Comparison of ENCODE assay signal across 9 mouse cellular contexts in genomic region chr11:98323933-98324332, GRCm38 (mm10). TPM values are rescaled to one million over a fixed set of nuclear protein-coding genes. Genes with fewer than 3 reads are reported as not detected.
A peak's percentile ranks its signal among the peaks of the same experiment; 100 is the strongest.
DNase-seq lines count a peak whose midpoint lies in the region; ATAC-seq and TF ChIP-seq lines count a peak whose summit lies in the region.
"Had no signal": no experiment of that assay in that cellular context is flagged by ENCODE, and none has a peak within 500 bp of the region (broad histone marks: within the 10 kb centered on the region; RNA-seq: fewer than 3 reads in every experiment).

No protein-coding gene starts in this region.

- ATAC-seq in forebrain, embryonic 12.5 days (ENCODE audit: low FRiP score) = no peak
- ATAC-seq in hindbrain, postnatal 0 days = no peak

- H3K4me2 ChIP-seq in forebrain, embryonic 12.5 days = no peak overlapping the region
- peak overlapping the region; percentile 6; the same call in 1 of the 2 replicates for H3K4me2 ChIP-seq in hindbrain, postnatal 0 days (ENCODE audit: low read depth, low read length)
- H3K4me2 ChIP-seq: embryonic facial prominence, embryonic 15.5 days had no signal

- WGBS in forebrain, embryonic 10.5 days = 1% methylated on average over 9 of the region's 9 CpGs
- 2% methylated on average over 9 of the region's 9 CpGs for WGBS in forebrain, embryonic 12.5 days
- WGBS in hindbrain, postnatal 0 days = 3% methylated on average over 9 of the region's 9 CpGs

- H3K4me1 ChIP-seq in forebrain, embryonic 10.5 days = peaks cover 27% of the 10 kb centered on the region
- H3K4me1 ChIP-seq in forebrain, embryonic 12.5 days = peaks cover 26% of the 10 kb centered on the region
- H3K4me1 ChIP-seq in hindbrain, postnatal 0 days (ENCODE audit: insufficient read depth, low read length) = peaks cover 4% of the 10 kb centered on the region; the same call in 1 of the 2 replicates

- no peak for TF ChIP-seq CTCF in hindbrain, postnatal 0 days (IDR thresholded peaks at IDR 0.05; ENCODE audit: low read depth)

- no peaks in the 10 kb centered on the region for H3K9me3 ChIP-seq in forebrain, embryonic 10.5 days
- no peaks in the 10 kb centered on the region for H3K9me3 ChIP-seq in forebrain, embryonic 12.5 days
- no peaks in the 10 kb centered on the region for H3K9me3 ChIP-seq in hindbrain, postnatal 0 days (ENCODE audit: low read length)
- H3K9me3 ChIP-seq: embryonic facial prominence, embryonic 15.5 days had no signal

- peak; percentile 39 for DNase-seq in forebrain, embryonic 10.5 days (ENCODE audit: extremely low spot score, low spot score)
- peak; percentile 22 for DNase-seq in urinary bladder, postnatal 25 days (ENCODE audit: low spot score)
- DNase-seq in urinary bladder, postnatal 36 days (ENCODE audit: low spot score in 2 of 2) = no peak
- DNase-seq in hindbrain, postnatal 0 days (ENCODE audit: low spot score) = peak; percentile 37
- DNase-seq in c-Kit-positive CD71-positive TER-119-positive erythroid progenitor cells, embryonic 14.5 days (ENCODE audit: low spot score) = no peak
- DNase-seq in spleen, postnatal 4 days (ENCODE audit: low spot score in 2 of 2) = no peak
- no peak for DNase-seq in layer of hippocampus, adult 9-10 months (ENCODE audit: low spot score)

- no peak overlapping the region for H3K9ac ChIP-seq in forebrain, embryonic 12.5 days
- no peak overlapping the region for H3K9ac ChIP-seq in hindbrain, postnatal 0 days (replicated peaks; ENCODE audit: low read length)
- H3K9ac ChIP-seq: embryonic facial prominence, embryonic 15.5 days had no signal

- H3K4me3 ChIP-seq in forebrain, embryonic 10.5 days = no peak overlapping the region
- no peak overlapping the region for H3K4me3 ChIP-seq in forebrain, embryonic 12.5 days (replicated peaks)
- H3K4me3 ChIP-seq in hindbrain, postnatal 0 days (ENCODE audit: low read length) = no peak overlapping the region
- H3K4me3 ChIP-seq: embryonic facial prominence, embryonic 15.5 days had no signal

- H3K27me3 ChIP-seq in forebrain, embryonic 10.5 days (ENCODE audit: poor library complexity, severe bottlenecking) = peaks cover 100% of the 10 kb centered on the region
- peaks cover 98% of the 10 kb centered on the region for H3K27me3 ChIP-seq in forebrain, embryonic 12.5 days
- H3K27me3 ChIP-seq in hindbrain, postnatal 0 days (ENCODE audit: insufficient read depth, low read length) = peaks cover 44% of the 10 kb centered on the region

- H3K36me3 ChIP-seq in forebrain, embryonic 10.5 days (replicated peaks) = no peaks in the 10 kb centered on the region
- no peaks in the 10 kb centered on the region for H3K36me3 ChIP-seq in forebrain, embryonic 12.5 days (replicated peaks)
- H3K36me3 ChIP-seq in hindbrain, postnatal 0 days (ENCODE audit: insufficient read depth, low read length) = no peaks in the 10 kb centered on the region
- H3K36me3 ChIP-seq: embryonic facial prominence, embryonic 15.5 days had no signal

- H3K27ac ChIP-seq in forebrain, embryonic 10.5 days = no peak overlapping the region
- no peak overlapping the region for H3K27ac ChIP-seq in forebrain, embryonic 12.5 days
- no peak overlapping the region for H3K27ac ChIP-seq in hindbrain, postnatal 0 days
- H3K27ac ChIP-seq: embryonic facial prominence, embryonic 15.5 days had no signal

RNA-seq across cellular contexts. Expression of gene Neurod2, which starts 5.5 kb away (rescaled TPM):
- 0.14 TPM in 1 of 2 replicates, not detected in the other for polyA plus RNA-seq in forebrain, embryonic 10.5 days (2016; fragmentation: Nextera tagmentation; extraction: Ambion mirVana)
- 19.9 and 20.5 TPM in 2 replicates for polyA plus RNA-seq in forebrain, embryonic 12.5 days (2016; fragmentation: Nextera tagmentation; extraction: Ambion mirVana)
- 87.0 and 93.2 TPM in 2 replicates for total RNA-seq in hindbrain, postnatal 0 days (2014; rRNA removed)
- polyA plus RNA-seq in hindbrain, postnatal 0 days (2015; fragmentation: Nextera tagmentation; extraction: Ambion mirVana) = 30.7 and 34.3 TPM in 2 replicates

RNA-seq across cellular contexts. Expression of gene Ppp1r1b, which starts 24.3 kb away (rescaled TPM):
- 0.23 and 0.41 TPM in 2 replicates for polyA plus RNA-seq in forebrain, embryonic 10.5 days (2016; fragmentation: Nextera tagmentation; extraction: Ambion mirVana)
- 3.0 and 3.1 TPM in 2 replicates for polyA plus RNA-seq in forebrain, embryonic 12.5 days (2016; fragmentation: Nextera tagmentation; extraction: Ambion mirVana)
- 1.3 and 3.5 TPM in 2 replicates for total RNA-seq in hindbrain, postnatal 0 days (2014; rRNA removed)
- polyA plus RNA-seq in hindbrain, postnatal 0 days (2015; fragmentation: Nextera tagmentation; extraction: Ambion mirVana) = 18.0 and 19.1 TPM in 2 replicates

RNA-seq across cellular contexts. Expression of gene Stard3, which starts 34.2 kb away (rescaled TPM):
- 39.8 and 41.0 TPM in 2 replicates for polyA plus RNA-seq in forebrain, embryonic 10.5 days (2016; fragmentation: Nextera tagmentation; extraction: Ambion mirVana)
- 42.0 and 42.5 TPM in 2 replicates for polyA plus RNA-seq in forebrain, embryonic 12.5 days (2016; fragmentation: Nextera tagmentation; extraction: Ambion mirVana)
- 44.0 and 52.4 TPM in 2 replicates for total RNA-seq in hindbrain, postnatal 0 days (2014; rRNA removed)
- 28.4 and 31.9 TPM in 2 replicates for polyA plus RNA-seq in hindbrain, postnatal 0 days (2015; fragmentation: Nextera tagmentation; extraction: Ambion mirVana)

RNA-seq across cellular contexts. Expression of gene Tcap, which starts 59.7 kb away (rescaled TPM):
- polyA plus RNA-seq in forebrain, embryonic 10.5 days (2016; fragmentation: Nextera tagmentation; extraction: Ambion mirVana) = 0.15 TPM in 1 of 2 replicates, not detected in the other
- polyA plus RNA-seq in forebrain, embryonic 12.5 days (2016; fragmentation: Nextera tagmentation; extraction: Ambion mirVana) = 0.20 and 0.36 TPM in 2 replicates
- total RNA-seq in hindbrain, postnatal 0 days (2014; rRNA removed) = 0.26 and 4.4 TPM in 2 replicates
- polyA plus RNA-seq in hindbrain, postnatal 0 days (2015; fragmentation: Nextera tagmentation; extraction: Ambion mirVana) = not detected in 2 replicates

Comparison
In these comparisons a context has a peak if more than half of its experiments do, and no peak if none do; other contexts are left out.
1. DNase-seq: peak in forebrain, embryonic 10.5 days (single experiment), urinary bladder, postnatal 25 days (single experiment) and hindbrain, postnatal 0 days (single experiment); none in urinary bladder, postnatal 36 days (0 of 2), c-Kit-positive CD71-positive TER-119-positive erythroid progenitor cells, embryonic 14.5 days (single experiment), spleen, postnatal 4 days (0 of 2) and layer of hippocampus, adult 9-10 months (single experiment).
2. RNA of gene Neurod2, which starts 5.5 kb away (polyA plus RNA-seq): 30.7 to 34.3 TPM in hindbrain, postnatal 0 days and 19.9 to 20.5 TPM in forebrain, embryonic 12.5 days; 0.14 TPM in forebrain, embryonic 10.5 days; every median in the first group is over 10 times any median in the second.